Mouse (Mus musculus) adipose tissue, adult 10 weeks (tissue): ENCODE results near the gene Inka1. TPM values are rescaled to one million over a fixed set of nuclear protein-coding genes. Genes with fewer than 3 reads are reported as not detected.

ENCODE experiments used
- polyA plus RNA-seq: library from polyadenylated mRNA; stranded (reverse); fragments of 350-450 nt; fragmentation: Illumina TruSeq; extraction: RNeasy Lipid Tissue Mini Kit (QIAGEN cat#74804); gene quantifications from one replicate; pipeline ENCODE4 v1.2.3, GENCODE M21; 2014; ENCODE audit warnings: low read depth, low replicate concordance

Inka1 gene
- polyA plus RNA-seq = 7.1 TPM

GRCm38 (mm10) chr9:107985131-107986119 is at the start of gene Inka1:
Inka1 (minus strand) TSS chr9:107985879.

GRCm38 (mm10) chr9:108001922-108002770 is 16.5 kb upstream of the Inka1 start, which contains the start of gene Ip6k1:
Ip6k1 (plus strand) TSS chr9:108002501.

GRCm38 (mm10) chr9:107996049-107996448 is 10.4 kb upstream of the Inka1 start, which contains the start of gene Gm20662:
Gm20662 (plus strand) TSS chr9:107996349.

GRCm38 (mm10) chr9:107992197-107992596 is 6.5 kb upstream of the Inka1 start, which contains the start of gene Cdhr4:
Cdhr4 (plus strand) TSS chr9:107992497.

GRCm38 (mm10) chr9:107982681-107983346 is 2.9 kb downstream of the Inka1 start, which contains the start of gene Gm20661:
Gm20661 (plus strand) TSS chr9:107983058.

GRCm38 (mm10) chr9:107975399-107976386 is 10.0 kb downstream of the Inka1 start, which contains the start of gene Uba7:
Uba7 (plus strand) TSS chr9:107975505.

GRCm38 (mm10) chr9:107949922-107950235 is 35.8 kb downstream of the Inka1 start, which contains the start of gene Traip:
Traip (plus strand) TSS chr9:107950136.

GRCm38 (mm10) chr9:107935374-107935773 is 50.3 kb downstream of the Inka1 start, which contains the start of gene Camkv:
Camkv (plus strand) TSS chr9:107935674.

Other genes starting within 250 kb of the Inka1 start
- 101 TPM for gene Rbm5, start 214.9 kb downstream of the Inka1 start, polyA plus RNA-seq
- gene Rbm6, start 112.6 kb downstream of the Inka1 start, polyA plus RNA-seq = 49.4 TPM
- gene Mon1a, start 97.7 kb downstream of the Inka1 start, polyA plus RNA-seq = 14.8 TPM
- 10.8 TPM for gene Mst1r, start 79.0 kb downstream of the Inka1 start, polyA plus RNA-seq
- 5.8 TPM for gene Actl11, start 57.4 kb downstream of the Inka1 start, polyA plus RNA-seq
- gene Camkv, start 50.2 kb downstream of the Inka1 start, polyA plus RNA-seq = 0.51 TPM
- gene Traip, start 35.7 kb downstream of the Inka1 start, polyA plus RNA-seq = 1.1 TPM
- 30.8 TPM for gene Uba7, start 10.4 kb downstream of the Inka1 start, polyA plus RNA-seq
- 1.5 TPM for gene Gm20661, start 2.8 kb downstream of the Inka1 start, polyA plus RNA-seq
- gene Cdhr4, start 6.6 kb upstream of the Inka1 start, polyA plus RNA-seq = 13.2 TPM
- 1.5 TPM for gene Gm20662, start 10.5 kb upstream of the Inka1 start, polyA plus RNA-seq
- gene Ip6k1, start 16.6 kb upstream of the Inka1 start, polyA plus RNA-seq = 73.8 TPM
- 51.6 TPM for gene Gmppb, start 63.4 kb upstream of the Inka1 start, polyA plus RNA-seq
- 4.1 TPM for gene Amigo3, start 67.3 kb upstream of the Inka1 start, polyA plus RNA-seq
- gene Mst1, start 94.6 kb upstream of the Inka1 start, polyA plus RNA-seq = 0.15 TPM
- 44.0 TPM for gene Rnf123, start 97.5 kb upstream of the Inka1 start, polyA plus RNA-seq
- 51.9 TPM for gene Apeh, start 108.7 kb upstream of the Inka1 start, polyA plus RNA-seq
- gene Bsn, start 204.5 kb upstream of the Inka1 start, polyA plus RNA-seq = 1.1 TPM